Mouse (Mus musculus) cerebellum, postnatal 25 days (tissue): ENCODE measurements around the gene Zfp445.
"Not testable (repeated sequence)": the region's sequence is repeated elsewhere in the genome, so short reads cannot be mapped to it uniquely, and the experiment has no call there.

ENCODE experiments used
- DNase-seq, 2 experiments: peaks; one replicate each; pipeline ENCODE4 v3.0.0; 2021; ENCODE audit warnings: mixed read lengths in 2 of 2

Gene Zfp445

GRCm38 (mm10) chr9:122865697-122866166, at the start of gene Zfp445:
Gene Zfp445 (minus strand): TSS chr9:122866006.
- peak; percentile 85 for DNase-seq

GRCm38 (mm10) chr9:122902717-122903535, 37.1 kb upstream of the Zfp445 start:
- DNase-seq = peak; percentile 83 to 85

GRCm38 (mm10) chr9:122901047-122901446, 35.2 kb upstream of the Zfp445 start:
- DNase-seq = no peak

DNA sequence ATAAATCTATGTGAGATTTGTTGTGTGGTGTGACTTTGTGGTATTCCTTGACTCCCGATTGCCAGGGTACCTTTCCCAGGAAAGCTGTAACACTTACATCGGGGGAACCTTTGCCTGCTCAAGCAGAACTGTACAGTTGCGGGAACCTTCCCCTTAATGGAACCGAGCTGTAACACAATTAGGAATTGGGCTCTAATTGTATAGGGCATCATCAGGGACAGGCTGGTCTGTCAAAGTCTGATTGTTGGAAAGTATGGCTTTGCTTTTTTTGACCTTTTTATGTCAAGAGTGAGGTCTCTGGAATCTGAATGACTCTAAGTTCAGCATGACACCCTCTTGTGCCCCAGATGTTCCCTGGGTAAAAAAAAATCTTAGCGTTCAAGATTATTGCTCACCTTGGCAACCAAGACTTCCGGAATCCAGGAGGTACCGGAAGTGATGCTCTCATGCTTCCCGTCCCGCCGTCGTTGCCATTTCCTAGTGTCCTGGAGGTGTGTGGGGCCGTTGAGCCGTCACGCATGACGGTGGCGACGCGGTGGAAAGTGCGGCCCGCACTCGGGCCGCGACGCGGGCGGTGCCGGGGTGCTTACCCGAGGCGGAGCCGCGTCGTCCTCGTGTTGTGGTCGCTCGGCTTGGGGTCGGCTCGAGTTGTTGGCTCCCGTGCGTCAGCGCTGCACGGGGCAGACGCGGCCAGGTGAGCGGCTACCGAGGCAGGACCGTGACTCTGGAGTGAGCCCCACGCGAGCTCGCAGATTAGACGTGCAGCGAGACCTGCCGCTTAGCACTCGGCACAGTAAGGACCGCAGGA, 20.8 kb upstream of the Zfp445 start:
- peak; percentile 76 to 82 for DNase-seq

DNA sequence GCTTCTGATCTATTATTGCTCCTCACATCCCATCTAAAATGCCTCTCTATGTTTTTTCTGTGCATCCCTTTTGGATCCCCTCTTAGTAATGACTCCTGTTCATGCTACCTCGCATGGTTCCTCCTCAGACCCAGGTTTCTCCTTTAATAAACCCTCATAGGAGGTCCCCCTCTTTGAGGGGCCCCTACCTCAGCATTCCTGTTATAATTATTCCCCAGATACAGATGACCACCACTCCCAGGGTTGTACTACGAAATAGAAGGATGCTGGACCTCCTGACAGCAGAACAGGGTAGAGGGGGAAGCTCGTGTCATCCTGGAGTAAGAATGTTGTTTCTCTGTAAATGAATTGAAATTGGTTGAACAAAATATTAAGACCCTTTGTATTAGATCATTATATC, 19.6 kb upstream of the Zfp445 start, which contains the start of gene Zkscan7:
Gene Zkscan7 (plus strand): TSS at position 301 of the 400 bp plus-strand sequence.
- DNase-seq = no peak

- DNase-seq = no peak
Observed at GRCm38 (mm10) chr9:122875145-122875544, 9.3 kb upstream of the Zfp445 start.

- no peak for DNase-seq
Observed at GRCm38 (mm10) chr9:122874653-122875052, 8.8 kb upstream of the Zfp445 start.

- DNase-seq = no peak
Observed at GRCm38 (mm10) chr9:122872595-122872994, 6.8 kb upstream of the Zfp445 start.

DNA sequence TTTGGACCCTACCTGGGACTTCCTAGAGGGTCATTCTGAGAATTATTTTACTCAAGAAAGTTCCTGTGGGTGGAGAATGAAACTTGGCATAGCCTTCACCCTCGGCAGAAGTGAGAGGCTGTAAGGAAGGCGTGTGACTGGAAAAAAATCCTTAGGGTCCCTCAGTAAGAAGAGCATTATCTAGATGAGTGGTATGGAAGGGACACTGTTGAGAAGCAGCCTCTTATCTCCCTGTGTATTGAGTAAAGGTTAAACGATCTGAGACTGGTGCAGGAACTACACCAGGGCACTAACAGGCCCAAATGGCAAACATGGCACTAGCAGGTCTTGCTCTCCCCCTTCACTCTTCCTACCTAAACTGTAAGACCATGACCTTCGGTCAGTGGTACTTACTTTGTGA, 386 bp upstream of the Zfp445 start:
- no peak for DNase-seq

DNA sequence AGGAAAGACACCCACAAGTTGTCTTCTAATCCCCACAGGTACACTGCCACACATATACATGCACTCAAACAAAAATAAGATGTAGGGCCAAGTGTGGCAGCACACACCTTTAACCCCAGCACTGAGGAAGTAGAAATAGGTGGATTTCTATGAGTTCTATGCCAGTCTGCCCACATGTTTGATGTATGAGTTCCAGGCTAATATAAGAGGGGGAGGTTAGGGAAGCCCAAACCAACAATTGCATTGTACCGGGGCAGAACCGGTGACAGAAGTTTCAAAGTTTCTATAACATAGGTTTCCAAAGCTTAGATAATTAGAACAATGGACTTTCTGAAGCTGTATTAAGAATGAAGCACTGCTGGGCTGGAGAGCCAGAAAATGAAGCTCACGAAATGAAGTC, 958 bp downstream of the Zfp445 start:
- DNase-seq = no peak

- DNase-seq = no peak
Observed at GRCm38 (mm10) chr9:122863731-122864130, 2.1 kb downstream of the Zfp445 start.

- DNase-seq = no peak
Observed at GRCm38 (mm10) chr9:122860752-122861151, 5.1 kb downstream of the Zfp445 start.

- DNase-seq = no peak
Observed at GRCm38 (mm10) chr9:122856716-122857115, 9.1 kb downstream of the Zfp445 start.

GRCm38 (mm10) chr9:122855617-122856016, 10.2 kb downstream of the Zfp445 start:
- no peak for DNase-seq

DNA sequence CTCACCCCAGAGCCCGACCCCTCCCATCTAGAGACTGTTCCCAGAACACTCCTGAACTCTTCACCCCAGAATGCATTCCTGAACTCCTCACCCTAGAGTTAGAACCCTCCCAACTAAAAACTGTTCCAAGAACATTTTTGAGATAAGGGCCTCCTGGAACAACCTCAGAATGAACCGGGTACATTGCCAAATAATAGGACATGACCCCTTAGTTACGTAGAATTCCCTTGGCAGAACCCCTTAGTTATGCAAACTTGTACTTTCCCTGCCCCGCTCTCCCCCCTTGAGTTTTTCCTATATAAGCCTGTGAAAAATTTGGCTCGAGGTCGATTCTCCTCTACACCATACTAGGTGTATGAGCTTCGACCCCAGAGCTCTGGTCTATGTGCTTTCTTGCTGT, 10.7 kb downstream of the Zfp445 start:
- DNase-seq = not testable (repeated sequence)

DNA sequence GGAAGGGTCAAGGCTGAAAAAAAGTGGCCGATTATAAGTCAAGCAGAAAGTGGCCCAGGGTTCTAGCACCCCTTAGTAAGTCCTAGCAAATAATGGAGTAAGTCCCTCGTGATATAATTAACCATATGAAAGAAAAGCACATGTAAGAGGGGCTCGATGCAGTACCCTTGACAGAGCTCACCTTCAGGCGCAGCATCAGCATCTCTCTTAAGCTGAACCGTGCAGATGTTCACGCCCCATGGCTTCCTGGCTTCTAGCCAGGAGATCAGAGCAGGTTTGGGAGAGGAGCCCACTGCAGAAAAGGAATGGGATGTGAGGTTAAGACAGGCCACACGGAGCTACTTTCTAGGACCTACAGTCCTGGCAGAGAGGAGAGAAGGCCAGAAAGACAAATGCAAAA, 11.3 kb downstream of the Zfp445 start:
- DNase-seq = no peak

DNA sequence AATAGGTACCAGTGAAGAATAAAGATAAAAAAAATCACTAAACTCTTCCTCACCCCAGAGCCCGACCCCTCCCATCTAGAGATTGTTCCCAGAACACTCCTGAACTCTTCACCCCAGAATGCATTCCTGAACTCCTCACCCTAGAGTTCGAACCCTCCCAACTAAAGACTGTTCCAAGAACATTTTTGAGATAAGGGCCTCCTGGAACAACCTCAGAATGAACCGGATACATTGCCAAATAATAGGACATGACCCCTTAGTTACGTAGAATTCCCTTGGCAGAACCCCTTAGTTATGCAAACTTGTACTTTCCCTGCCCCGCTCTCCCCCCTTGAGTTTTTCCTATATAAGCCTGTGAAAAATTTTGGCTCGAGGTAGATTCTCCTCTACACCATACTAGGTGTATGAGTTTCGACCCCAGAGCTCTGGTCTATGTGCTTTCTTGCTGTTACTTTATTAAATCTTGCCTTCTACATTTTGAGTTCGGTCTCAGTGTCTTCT, 17.9 kb downstream of the Zfp445 start:
- not testable (repeated sequence) for DNase-seq

DNA sequence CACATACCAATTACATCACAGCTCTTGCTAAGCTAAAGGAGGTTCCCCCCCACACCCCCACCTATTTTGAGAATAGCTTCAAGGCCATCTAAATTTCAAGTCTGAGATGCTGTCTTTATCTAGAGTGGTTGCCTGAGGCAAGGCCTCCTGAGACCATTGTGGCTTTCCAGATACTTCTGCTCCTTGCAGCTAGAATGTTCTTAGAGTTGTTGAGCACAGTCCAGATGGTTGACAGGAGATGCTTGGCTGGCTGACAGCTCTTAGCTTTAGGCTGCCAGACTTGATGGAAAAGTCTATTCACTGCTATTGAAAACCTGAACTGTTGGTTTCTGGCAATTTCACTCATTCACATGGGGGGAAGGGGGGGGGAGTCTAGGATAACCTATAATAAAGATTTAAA, 19.6 kb downstream of the Zfp445 start:
- peak; percentile 45 to 57 for DNase-seq

- DNase-seq = no peak
Observed at GRCm38 (mm10) chr9:122845621-122846020, 20.2 kb downstream of the Zfp445 start.

DNA sequence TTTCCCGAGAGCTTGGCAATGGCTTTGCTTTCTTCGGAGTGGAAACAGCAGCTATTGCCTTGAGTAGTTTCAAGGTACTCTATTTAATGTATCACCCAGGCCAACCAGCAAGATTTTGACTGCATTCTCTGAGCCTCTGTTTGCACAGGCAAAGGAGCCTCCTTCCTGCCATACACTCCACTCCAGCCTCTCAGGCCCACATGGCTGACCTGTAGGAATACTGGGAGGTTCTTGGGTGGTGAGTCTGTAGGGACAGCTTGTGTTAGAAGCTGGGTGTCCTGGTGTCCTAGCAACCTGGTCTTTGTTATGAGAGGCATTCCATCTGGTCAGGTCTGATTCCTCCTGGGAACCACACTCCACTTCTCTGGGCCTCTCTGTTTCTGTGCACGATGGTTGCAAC, 22.0 kb downstream of the Zfp445 start, which contains the start of gene Gm35549:
Gene Gm35549 (minus strand): TSS at position 276 of the 400 bp plus-strand sequence.
- no peak for DNase-seq

GRCm38 (mm10) chr9:122837680-122838079, 28.1 kb downstream of the Zfp445 start:
- DNase-seq = peak; percentile 24 to 39

- DNase-seq = no peak
Observed at GRCm38 (mm10) chr9:122837216-122837615, 28.6 kb downstream of the Zfp445 start.

DNA sequence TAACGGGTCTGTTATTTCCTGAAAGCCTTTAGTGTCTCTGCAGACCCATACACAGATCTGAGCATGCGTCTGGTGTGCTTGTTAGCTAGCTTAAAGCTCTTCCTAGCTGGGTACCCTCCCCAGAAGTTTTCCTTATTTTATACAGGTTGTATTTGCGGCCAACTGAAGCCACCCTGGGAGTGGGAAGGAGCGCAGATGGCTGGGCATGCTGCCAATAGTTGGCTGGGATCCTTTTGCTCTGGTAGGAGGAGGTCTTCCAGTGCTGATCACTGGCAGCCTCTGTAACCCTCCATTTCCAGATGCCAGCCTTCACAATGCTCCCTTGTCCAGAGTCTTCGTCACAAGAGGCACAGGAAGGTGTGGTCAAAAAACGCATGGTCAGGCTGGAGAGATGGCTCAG, 29.0 kb downstream of the Zfp445 start:
- DNase-seq = peak; percentile 63 to 77
